Mouse (Mus musculus) right cerebral cortex, adult 2 months (tissue): Measurements from ENCODE around the gene Ugt1a8.
"Not testable (repeated sequence)": the region's sequence is repeated elsewhere in the genome, so short reads cannot be mapped to it uniquely, and the experiment has no call there.

Source experiments
- DNase-seq, 2 experiments: peaks; one replicate each; pipeline ENCODE4 v3.0.0; 2021 to 2022; ENCODE audit warnings: low spot score in 2 of 2

The Ugt1a8 gene

GRCm38 (mm10) chr1:88222216-88222615 lies 134.6 kb downstream of the Ugt1a8 start:
- no peak for DNase-seq

- not testable (repeated sequence) for DNase-seq
These were observed 135.4 kb downstream of the Ugt1a8 start for GRCm38 (mm10) chr1:88223011-88223515.

- DNase-seq = no peak
These were observed 136.0 kb downstream of the Ugt1a8 start for GRCm38 (mm10) chr1:88223591-88223990.

- DNase-seq = no peak
These were observed 136.6 kb downstream of the Ugt1a8 start for GRCm38 (mm10) chr1:88224029-88224776.

- DNase-seq = not testable (repeated sequence)
These were observed 137.7 kb downstream of the Ugt1a8 start for GRCm38 (mm10) chr1:88225301-88225700.

- no peak for DNase-seq
These were observed 138.1 kb downstream of the Ugt1a8 start for GRCm38 (mm10) chr1:88225741-88226140.

- no peak for DNase-seq
These were observed 139.2 kb downstream of the Ugt1a8 start, which contains the start of gene Mroh2a for GRCm38 (mm10) chr1:88226670-88227379. Gene Mroh2a, plus strand, starts transcription at chr1:88226986.

GRCm38 (mm10) chr1:88227482-88227881 lies 139.9 kb downstream of the Ugt1a8 start:
- DNase-seq = no peak

- DNase-seq = no peak
These were observed 140.5 kb downstream of the Ugt1a8 start for GRCm38 (mm10) chr1:88228121-88228520.

GRCm38 (mm10) chr1:88229566-88229965 lies 142.0 kb downstream of the Ugt1a8 start:
- no peak for DNase-seq

GRCm38 (mm10) chr1:88229986-88230385 lies 142.4 kb downstream of the Ugt1a8 start:
- DNase-seq = no peak

- no peak for DNase-seq
These were observed 142.8 kb downstream of the Ugt1a8 start for GRCm38 (mm10) chr1:88230421-88230820.

GRCm38 (mm10) chr1:88230981-88231802 lies 143.6 kb downstream of the Ugt1a8 start:
- no peak for DNase-seq

GRCm38 (mm10) chr1:88231803-88232499 lies 144.3 kb downstream of the Ugt1a8 start:
- no peak for DNase-seq

- DNase-seq = no peak
These were observed 145.2 kb downstream of the Ugt1a8 start for GRCm38 (mm10) chr1:88232664-88233380.

- no peak for DNase-seq
These were observed 146.0 kb downstream of the Ugt1a8 start for GRCm38 (mm10) chr1:88233421-88234247.

GRCm38 (mm10) chr1:88234248-88234610 lies 146.6 kb downstream of the Ugt1a8 start:
- DNase-seq = no peak

GRCm38 (mm10) chr1:88234646-88235045 lies 147.0 kb downstream of the Ugt1a8 start:
- no peak for DNase-seq

GRCm38 (mm10) chr1:88235046-88235893 lies 147.7 kb downstream of the Ugt1a8 start:
- no peak for DNase-seq
